Mouse (Mus musculus): Measurements from ENCODE around the gene Syne2. TPM values are rescaled to one million over a fixed set of nuclear protein-coding genes. Genes with fewer than 3 reads are reported as not detected.

The Syne2 gene
- polyA plus RNA-seq (2017; shearing (Covaris generic)), result 10 to 100 TPM; 11.0 to 29.2 TPM

GRCm38 (mm10) chr12:75817959-75818452 lies at the start of gene Syne2:
Syne2 (plus strand) TSS chr12:75818134.

Other genes starting within 250 kb of the Syne2 start
- 10 to 100 TPM; 30.7 to 48.9 TPM for gene Ppp2r5e, start 221.9 kb upstream of the Syne2 start, polyA plus RNA-seq (2017; shearing (Covaris generic))
- gene Wdr89, start 148.6 kb upstream of the Syne2 start, polyA plus RNA-seq (2017; shearing (Covaris generic)), result 10 to 100 TPM; 10.1 to 11.6 TPM
- gene Sgpp1, start 82.4 kb upstream of the Syne2 start, polyA plus RNA-seq (2017; shearing (Covaris generic)), result 100 to 1,000 TPM in 1 of 2 experiments, 10 to 100 TPM in 1; 92.9 to 100 TPM

Measured in inflammation-experienced regulatory T-cells (primary cell).